Mouse (Mus musculus) limb, embryonic 12.5 days (tissue): ENCODE results near the gene Sf3b3. TPM values are rescaled to one million over a fixed set of nuclear protein-coding genes. Genes with fewer than 3 reads are reported as not detected.

Source experiments
- ATAC-seq: fragments of 200-750 bp; cut with Nextera tagmentation; 2 replicates; pipeline ENCODE4 v1.8.0; 2017; ENCODE audit warnings: low read depth, moderate TSS enrichment; ENCODE audit not compliant: insufficient number of reproducible peaks, insufficient read depth, low FRiP score, low TSS enrichment
- H3K27ac ChIP-seq: fragments of 300-500 bp; sonication (generic); 2 replicates; pipeline ENCODE4 v1.5.1; 2016; ENCODE audit warnings: mild to moderate bottlenecking, moderate library complexity
- H3K27me3 ChIP-seq: fragments of 300-500 bp; sonication (generic); 2 replicates; pipeline ENCODE4 v1.6.1; 2016; ENCODE audit warnings: mild to moderate bottlenecking, moderate library complexity
- H3K36me3 ChIP-seq: fragments of 300-500 bp; sonication (generic); 2 replicates; pipeline ENCODE4 v1.6.1; 2016; ENCODE audit warnings: mild to moderate bottlenecking, moderate library complexity
- H3K4me1 ChIP-seq: fragments of 300-500 bp; sonication (generic); replicated peaks from 2 replicates; pipeline ENCODE4 v1.6.1; 2016
- H3K4me2 ChIP-seq: fragments of 300-500 bp; sonication (generic); 2 replicates; pipeline ENCODE4 v1.6.1; 2016; ENCODE audit warnings: mild to moderate bottlenecking, moderate library complexity
- H3K4me3 ChIP-seq: fragments of 300-500 bp; sonication (generic); replicated peaks from 2 replicates; pipeline ENCODE4 v1.5.1; 2016; ENCODE audit warnings: mild to moderate bottlenecking
- H3K9ac ChIP-seq: fragments of 300-500 bp; sonication (generic); replicated peaks from 2 replicates; pipeline ENCODE4 v1.6.1; 2016; ENCODE audit warnings: mild to moderate bottlenecking, moderate library complexity
- H3K9me3 ChIP-seq: fragments of 300-500 bp; sonication (generic); 2 replicates; pipeline ENCODE4 v1.6.1; 2016; ENCODE audit warnings: mild to moderate bottlenecking, moderate library complexity
- WGBS: fragments of 180-500 bp; shearing (Covaris S2); methylation state at CpG from one replicate; pipeline ENCODE4 v1.1.7; 2016; 5-methylcytosine and 5-hydroxymethylcytosine counted together
- polyA plus RNA-seq: library from polyadenylated mRNA; unstranded; fragments of >200 nt; fragmentation: Nextera tagmentation; extraction: Ambion mirVana; gene quantifications from 2 replicates; pipeline ENCODE4 v1.2.1, GENCODE M21; 2016

Sf3b3 gene
- polyA plus RNA-seq: 207 and 211 TPM in 2 replicates

DNA sequence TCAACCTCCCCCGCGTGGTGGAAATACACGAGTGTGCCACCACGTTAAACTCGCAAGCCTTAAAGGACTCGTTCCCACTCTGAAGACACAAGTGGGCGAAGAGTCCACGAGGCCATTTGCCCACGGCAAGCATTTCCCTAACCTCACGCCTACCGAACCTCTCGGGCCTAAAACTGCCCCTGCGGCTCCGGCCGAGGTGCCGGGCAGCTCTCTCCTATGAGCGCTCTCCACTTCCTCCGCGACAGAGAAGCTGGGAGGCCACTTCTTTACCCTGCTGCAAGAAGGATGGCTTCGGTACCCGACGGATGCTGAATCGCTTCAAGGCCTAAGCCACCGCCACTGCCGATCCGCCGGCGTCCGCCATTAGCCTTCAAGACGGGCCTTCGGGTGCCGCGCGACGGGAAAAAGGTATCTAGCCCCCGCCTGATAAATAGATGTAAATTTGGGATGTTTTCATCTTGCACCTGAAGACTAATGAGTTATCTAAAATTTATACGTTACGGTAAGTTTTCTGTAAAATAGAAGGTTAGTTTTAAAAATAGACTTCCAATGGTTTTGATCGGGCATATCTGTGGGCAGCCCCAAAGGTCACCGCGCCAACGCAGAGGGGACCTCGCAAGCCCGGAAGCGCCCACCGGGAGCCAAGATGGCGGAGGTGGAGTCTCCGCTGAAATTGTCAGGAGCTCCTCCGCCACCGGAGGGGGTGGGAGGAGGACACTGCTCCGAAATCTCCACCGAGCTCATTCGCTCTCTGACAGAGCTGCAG lies at the start of gene Sf3b3, which contains the start of gene Cog4:
Gene Sf3b3 (minus strand): TSS at position 383 of the 766 bp plus-strand sequence.
Gene Cog4 (plus strand): TSS at position 196 of the 766 bp plus-strand sequence.
- no peaks in the 10 kb centered on the region for H3K9me3 ChIP-seq
- H3K9ac ChIP-seq: peak within 1 kb of the TSS; percentile 92
- ATAC-seq: peak; percentile 85; the same call in 1 of the 2 replicates
- H3K27ac ChIP-seq: peak within 1 kb of the TSS; percentile 94
- H3K27me3 ChIP-seq: no peaks in the 10 kb centered on the region
- peak within 1 kb of the TSS; percentile 86 for H3K4me3 ChIP-seq
- peaks cover 29% of the 10 kb centered on the region for H3K4me1 ChIP-seq
- WGBS: under 1% methylated on average over 53 of the region's 53 CpGs
- H3K36me3 ChIP-seq: peaks cover 49% of the 10 kb centered on the region
- peak within 1 kb of the TSS; percentile 81 for H3K4me2 ChIP-seq

DNA sequence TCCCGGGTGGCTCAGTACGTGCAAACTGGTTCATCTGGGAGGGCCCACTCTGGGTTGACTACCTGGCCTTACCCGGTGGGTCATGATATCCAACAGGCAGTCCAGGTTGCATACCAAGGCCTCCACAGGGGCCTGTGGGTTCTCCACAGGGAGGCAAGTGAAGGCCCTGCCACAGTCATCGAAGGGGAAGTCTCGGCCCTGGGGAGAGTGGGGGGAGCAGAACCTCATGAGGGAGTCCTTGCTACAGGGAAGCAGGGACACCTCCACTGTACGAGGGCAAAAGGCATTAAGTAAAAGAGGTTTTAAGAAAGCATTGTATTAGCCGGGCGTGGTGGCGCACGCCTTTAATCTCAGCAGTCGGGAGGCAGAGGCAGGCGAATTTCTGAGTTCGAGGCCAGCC lies 49.2 kb upstream of the Sf3b3 start:
- Histone ChIP-seq H3K36me3 (peaks cover 62% of the 10 kb centered on the region), H3K4me3 (no peak overlapping the region), H3K9ac (no peak overlapping the region), H3K4me1 (no peaks in the 10 kb centered on the region), H3K27ac (no peak overlapping the region), H3K27me3 (no peaks in the 10 kb centered on the region), H3K9me3 (no peaks in the 10 kb centered on the region), H3K4me2 (no peak overlapping the region)
- ATAC-seq: no peak
- 91% methylated on average over 13 of the region's 13 CpGs for WGBS

DNA sequence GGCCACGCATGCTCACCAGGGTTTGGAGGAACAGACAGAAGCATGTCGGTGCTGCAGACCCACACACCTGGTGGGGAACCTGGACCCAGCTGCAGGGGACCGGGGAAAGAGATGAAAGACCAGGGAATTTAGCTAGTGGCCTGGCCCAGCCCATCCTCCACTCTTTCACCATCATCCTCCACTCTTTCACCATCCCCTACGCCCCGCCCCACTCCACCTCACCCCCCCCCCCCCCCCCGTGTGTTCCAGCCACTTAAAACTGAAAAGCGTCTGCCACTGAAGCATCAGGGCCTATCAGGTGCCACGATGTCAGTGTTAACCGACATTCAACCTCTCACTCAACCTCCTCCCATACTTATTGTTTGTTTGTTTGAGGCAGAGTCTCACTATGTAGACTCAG lies 48.7 kb upstream of the Sf3b3 start:
- Histone ChIP-seq H3K27me3 (no peaks in the 10 kb centered on the region), H3K27ac (no peak overlapping the region), H3K4me1 (no peaks in the 10 kb centered on the region), H3K4me2 (no peak overlapping the region), H3K9me3 (no peaks in the 10 kb centered on the region), H3K4me3 (no peak overlapping the region), H3K36me3 (peaks cover 65% of the 10 kb centered on the region), H3K9ac (no peak overlapping the region)
- ATAC-seq: no peak
- WGBS: 86% methylated on average over 5 of the region's 9 CpGs

DNA sequence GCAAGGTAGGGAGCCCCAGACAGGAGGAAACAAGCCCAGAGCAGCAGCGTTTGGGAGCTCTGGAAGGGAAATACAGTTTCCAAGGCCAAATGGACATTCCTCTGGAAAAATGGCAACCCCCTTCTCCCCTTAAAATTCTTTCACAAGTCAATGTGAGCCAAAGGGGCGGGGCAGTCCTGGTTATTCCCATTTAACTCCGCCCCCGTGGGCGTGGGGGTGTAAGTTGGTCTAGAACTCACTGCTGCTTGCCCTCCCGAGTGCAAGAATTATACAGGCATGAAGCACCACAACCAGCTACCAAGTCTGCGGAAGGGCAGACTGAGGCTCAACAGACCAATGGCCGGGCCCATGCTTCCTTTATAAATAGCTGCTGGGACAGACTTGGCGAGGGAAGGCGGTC lies 48.3 kb upstream of the Sf3b3 start:
- WGBS: 84% methylated on average over 10 of the region's 10 CpGs
- Histone ChIP-seq H3K4me3 (no peak overlapping the region), H3K4me2 (no peak overlapping the region), H3K36me3 (peaks cover 69% of the 10 kb centered on the region), H3K9ac (no peak overlapping the region), H3K9me3 (no peaks in the 10 kb centered on the region), H3K4me1 (no peaks in the 10 kb centered on the region), H3K27me3 (no peaks in the 10 kb centered on the region), H3K27ac (no peak overlapping the region)
- ATAC-seq: no peak

DNA sequence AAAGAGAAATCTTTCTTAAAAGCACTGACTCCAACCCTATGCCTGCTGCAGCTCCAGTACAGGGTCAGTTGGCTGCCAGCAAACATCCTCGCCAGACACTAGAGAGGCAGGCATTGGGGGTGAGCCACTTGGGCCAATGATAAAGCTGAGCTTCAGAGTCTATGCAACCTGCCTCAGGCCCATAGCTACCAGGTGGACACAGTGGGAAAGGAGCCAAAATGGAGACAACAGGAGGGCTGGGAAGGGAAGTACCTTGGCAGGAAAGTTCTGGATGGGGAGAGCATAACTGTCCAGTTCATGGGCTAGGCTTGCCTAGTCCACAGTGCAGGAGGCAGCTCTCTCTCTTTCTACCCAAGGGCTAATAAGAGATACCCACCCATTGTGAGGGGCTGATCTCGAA lies 46.3 kb upstream of the Sf3b3 start:
- Histone ChIP-seq H3K4me2 (no peak overlapping the region), H3K4me1 (no peaks in the 10 kb centered on the region), H3K27me3 (no peaks in the 10 kb centered on the region), H3K9me3 (no peaks in the 10 kb centered on the region), H3K4me3 (no peak overlapping the region), H3K36me3 (peaks cover 71% of the 10 kb centered on the region), H3K9ac (no peak overlapping the region), H3K27ac (no peak overlapping the region)
- WGBS: 86% methylated on average over 2 of the region's 2 CpGs
- ATAC-seq: no peak

DNA sequence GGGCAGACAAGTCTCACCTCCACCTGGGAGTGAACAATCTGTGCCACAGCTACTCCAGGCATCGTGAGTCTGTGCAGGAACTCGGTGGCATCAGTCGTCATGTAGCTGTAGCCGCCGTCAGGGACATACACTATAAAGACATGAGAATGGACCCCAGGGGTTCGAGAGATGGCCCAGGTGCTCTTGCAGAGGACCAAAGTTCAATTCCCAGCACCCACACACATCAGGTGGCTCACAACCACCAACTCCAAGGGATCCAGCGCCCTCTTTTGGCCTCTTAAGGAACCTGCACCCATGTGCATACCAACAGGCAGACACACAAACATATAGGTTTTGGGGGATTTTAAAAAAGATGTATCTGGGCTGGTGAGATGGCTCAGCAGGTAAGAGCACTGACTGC lies 45.5 kb upstream of the Sf3b3 start:
- no peak for ATAC-seq
- no peak overlapping the region for H3K27ac ChIP-seq
- no peaks in the 10 kb centered on the region for H3K27me3 ChIP-seq
- peaks cover 72% of the 10 kb centered on the region for H3K36me3 ChIP-seq
- H3K4me2 ChIP-seq: no peak overlapping the region
- H3K4me3 ChIP-seq: no peak overlapping the region
- H3K9ac ChIP-seq: no peak overlapping the region
- H3K9me3 ChIP-seq: no peaks in the 10 kb centered on the region
- 87% methylated on average over 7 of the region's 7 CpGs for WGBS
- no peaks in the 10 kb centered on the region for H3K4me1 ChIP-seq

DNA sequence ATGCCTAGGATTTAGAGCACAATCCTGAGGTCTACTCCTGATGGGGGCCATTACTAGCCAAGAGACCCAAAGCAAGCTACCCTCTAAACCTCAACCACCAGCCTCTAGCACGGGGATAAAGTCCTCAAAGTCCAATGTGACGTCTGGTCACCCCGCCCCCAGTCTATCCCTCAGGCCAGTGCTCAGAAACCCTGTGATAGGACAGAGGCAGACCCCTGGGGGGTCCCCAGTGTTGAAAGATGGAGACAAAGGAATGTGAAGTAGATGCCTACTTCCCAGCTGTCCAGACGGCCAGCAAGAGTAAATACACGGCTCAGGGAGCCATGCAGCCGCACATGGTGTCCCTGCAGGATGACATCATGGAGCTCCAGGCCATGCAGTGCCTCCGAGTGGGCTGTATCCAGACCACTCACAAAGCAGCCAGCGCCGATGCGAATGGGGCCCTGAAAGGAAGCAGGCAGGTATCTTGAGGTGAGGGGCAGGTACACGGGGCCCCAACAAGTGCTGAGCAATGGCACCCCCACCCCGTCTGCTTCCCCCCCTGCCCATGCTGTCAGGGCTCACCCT lies 43.4 kb upstream of the Sf3b3 start:
- ATAC-seq: no peak
- Histone ChIP-seq H3K9me3 (no peaks in the 10 kb centered on the region), H3K9ac (no peak overlapping the region), H3K4me1 (no peaks in the 10 kb centered on the region), H3K27me3 (no peaks in the 10 kb centered on the region), H3K36me3 (peaks cover 84% of the 10 kb centered on the region), H3K27ac (no peak overlapping the region), H3K4me3 (no peak overlapping the region), H3K4me2 (no peak overlapping the region)
- WGBS: 80% methylated on average over 12 of the region's 12 CpGs

DNA sequence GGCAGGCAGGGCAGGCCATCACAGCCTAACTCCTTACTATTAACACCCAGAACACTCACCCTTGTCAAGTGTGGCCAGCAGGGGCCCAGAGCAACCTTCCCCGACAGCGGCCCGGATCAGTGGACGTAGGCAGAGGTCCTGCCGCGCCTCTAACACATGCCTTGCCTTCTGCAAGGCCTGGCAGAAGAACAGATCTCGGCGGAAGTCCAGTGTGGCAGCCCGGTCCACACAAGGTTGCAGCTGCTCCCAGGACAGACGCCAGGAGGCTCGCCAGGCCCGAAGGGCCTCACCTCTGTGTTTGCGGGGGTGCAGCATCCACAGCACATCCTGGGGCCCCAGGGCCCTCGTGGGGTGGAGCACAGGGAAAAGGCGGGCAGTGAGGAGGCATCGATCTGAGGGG lies 42.3 kb upstream of the Sf3b3 start:
- no peaks in the 10 kb centered on the region for H3K27me3 ChIP-seq
- H3K27ac ChIP-seq: 0 out of 2 replicates have a peak overlapping the region, but pooled peaks have one; percentile 23
- H3K4me2 ChIP-seq: no peak overlapping the region
- no peak overlapping the region for H3K4me3 ChIP-seq
- peaks cover 84% of the 10 kb centered on the region for H3K36me3 ChIP-seq
- WGBS: 87% methylated on average over 16 of the region's 16 CpGs
- no peaks in the 10 kb centered on the region for H3K4me1 ChIP-seq
- H3K9ac ChIP-seq: no peak overlapping the region
- no peaks in the 10 kb centered on the region for H3K9me3 ChIP-seq
- no peak for ATAC-seq

DNA sequence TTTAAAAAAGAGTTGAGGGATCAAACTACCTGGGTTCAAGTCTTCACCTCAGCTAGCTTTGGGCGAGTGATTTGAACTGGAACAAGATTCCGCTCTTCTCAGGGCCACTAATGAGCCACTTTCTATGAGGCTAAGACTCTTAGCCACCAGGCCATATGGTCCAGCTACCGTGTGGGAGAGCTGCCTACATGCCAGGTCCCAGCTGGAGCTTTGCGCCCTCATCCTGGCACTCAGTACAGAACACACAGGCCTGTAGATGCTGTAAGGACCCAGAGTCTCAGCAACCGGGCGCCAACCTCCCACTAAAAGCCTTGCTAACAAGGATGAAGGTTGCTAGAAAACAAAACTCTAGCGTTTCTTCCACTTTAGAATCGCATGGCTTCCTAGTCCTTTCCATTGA lies 41.9 kb upstream of the Sf3b3 start:
- ATAC-seq: no peak
- peaks cover 84% of the 10 kb centered on the region for H3K36me3 ChIP-seq
- WGBS: 93% methylated on average over 8 of the region's 8 CpGs
- no peaks in the 10 kb centered on the region for H3K27me3 ChIP-seq
- no peak overlapping the region for H3K9ac ChIP-seq
- H3K27ac ChIP-seq: 0 out of 2 replicates have a peak overlapping the region, but pooled peaks have one; percentile 23
- H3K4me2 ChIP-seq: no peak overlapping the region
- no peaks in the 10 kb centered on the region for H3K4me1 ChIP-seq
- H3K9me3 ChIP-seq: no peaks in the 10 kb centered on the region
- no peak overlapping the region for H3K4me3 ChIP-seq

DNA sequence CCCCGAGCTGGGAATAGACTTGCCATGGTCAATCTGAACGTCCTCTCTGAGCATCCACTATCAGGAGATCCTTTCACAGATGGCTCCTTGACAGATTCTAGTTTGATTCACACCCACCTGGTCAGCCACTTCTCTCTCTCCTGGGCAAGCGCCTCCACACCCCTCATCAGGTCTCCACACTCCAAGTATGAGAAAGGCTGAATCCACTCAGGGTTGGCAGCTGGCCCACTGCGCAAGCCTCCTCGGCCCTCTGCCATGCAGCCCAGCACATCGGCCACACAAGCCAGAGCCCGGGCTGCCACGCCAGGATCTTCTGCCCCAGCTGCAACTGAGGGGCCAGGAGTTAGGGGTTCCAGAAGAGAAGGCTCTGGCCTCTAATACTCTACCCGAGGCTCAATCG lies 41.0 kb upstream of the Sf3b3 start:
- Histone ChIP-seq H3K9me3 (no peaks in the 10 kb centered on the region), H3K27me3 (no peaks in the 10 kb centered on the region), H3K9ac (no peak overlapping the region), H3K36me3 (peaks cover 86% of the 10 kb centered on the region), H3K4me2 (no peak overlapping the region), H3K4me1 (no peaks in the 10 kb centered on the region), H3K4me3 (no peak overlapping the region), H3K27ac (no peak overlapping the region)
- 92% methylated on average over 10 of the region's 10 CpGs for WGBS
- ATAC-seq: no peak

DNA sequence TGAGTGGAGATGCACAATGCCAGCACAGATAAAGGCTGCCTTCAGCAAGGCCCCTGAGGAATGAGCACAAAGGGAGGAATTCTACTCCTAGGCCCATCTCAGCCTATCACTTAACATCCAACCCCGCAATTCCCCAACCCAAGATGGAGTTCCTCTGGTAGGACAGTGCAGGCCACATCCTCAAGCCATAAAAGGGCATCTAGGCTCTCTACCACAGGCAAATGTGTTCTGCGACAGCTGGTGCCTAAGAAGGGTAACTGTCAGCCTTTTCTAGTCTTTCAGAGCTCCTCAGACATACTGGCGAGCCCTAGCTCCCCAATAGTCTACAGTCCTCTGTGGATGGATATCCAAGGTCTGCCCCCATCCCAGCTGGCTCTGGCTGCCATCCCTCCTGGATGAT lies 40.0 kb upstream of the Sf3b3 start:
- WGBS: 91% methylated on average over 3 of the region's 3 CpGs
- Histone ChIP-seq H3K4me3 (no peak overlapping the region), H3K9me3 (no peaks in the 10 kb centered on the region), H3K27ac (no peak overlapping the region), H3K4me1 (no peaks in the 10 kb centered on the region), H3K4me2 (no peak overlapping the region), H3K36me3 (peaks cover 88% of the 10 kb centered on the region), H3K9ac (no peak overlapping the region), H3K27me3 (no peaks in the 10 kb centered on the region)
- no peak for ATAC-seq
